ENCODE assay signal across 8 mouse cellular contexts in the genomic region with DNA sequence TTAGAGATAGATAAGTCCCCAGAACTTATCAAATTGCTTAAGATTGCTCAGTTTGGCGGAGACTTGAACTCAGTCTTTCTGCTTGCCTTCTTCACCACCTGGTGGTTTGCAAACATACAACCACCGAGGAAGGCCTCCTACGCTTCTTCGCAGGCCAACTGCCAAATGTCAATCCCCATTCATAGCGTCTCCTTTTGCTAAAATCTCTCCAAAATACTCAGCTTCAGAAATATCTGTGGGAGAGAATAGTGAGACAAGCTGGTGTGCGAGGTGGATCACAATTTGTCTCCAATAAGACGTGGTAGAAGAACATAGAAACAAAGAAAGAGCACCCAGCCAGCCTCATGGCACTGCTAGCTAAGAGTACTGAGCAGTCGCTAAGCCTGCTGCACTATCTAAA. TPM values are rescaled to one million over a fixed set of nuclear protein-coding genes. Genes with fewer than 3 reads are reported as not detected.
DNase-seq lines count a peak whose midpoint lies in the region; ATAC-seq lines count a peak whose summit lies in the region.

No protein-coding gene starts in this region.

- no peak for ATAC-seq in liver, embryonic 11.5 days (replicated peaks; ENCODE audit: low FRiP score)
- no peak for ATAC-seq in forebrain, embryonic 13.5 days
- no peak for ATAC-seq in neural tube, embryonic 12.5 days (ENCODE audit: low FRiP score, low read depth)
- ATAC-seq in monocyte, adult 5-6 weeks (replicated peaks; ENCODE audit: insufficient number of reproducible peaks, low FRiP score, low TSS enrichment, poor library complexity, severe bottlenecking) = no peak
- ATAC-seq in erythroblast, adult 5-6 weeks (replicated peaks; ENCODE audit: low FRiP score, poor library complexity, severe bottlenecking) = no peak

- H3K9ac ChIP-seq in liver, embryonic 11.5 days (ENCODE audit: low read depth, low read length) = no peak overlapping the region
- H3K9ac ChIP-seq in forebrain, embryonic 13.5 days = peak overlapping the region; percentile 74; the same call in 1 of the 2 replicates
- H3K9ac ChIP-seq in neural tube, embryonic 12.5 days = no peak overlapping the region

- no peaks in the 10 kb centered on the region for H3K36me3 ChIP-seq in liver, embryonic 11.5 days (ENCODE audit: control insufficient read depth, insufficient read depth, low read length)
- H3K36me3 ChIP-seq in forebrain, embryonic 13.5 days (ENCODE audit: poor library complexity, severe bottlenecking) = no peaks in the 10 kb centered on the region
- H3K36me3 ChIP-seq in neural tube, embryonic 12.5 days = no peaks in the 10 kb centered on the region

- no peak overlapping the region for H3K27ac ChIP-seq in liver, embryonic 11.5 days (ENCODE audit: low read depth, low read length)
- peak overlapping the region; percentile 82 for H3K27ac ChIP-seq in forebrain, embryonic 13.5 days
- H3K27ac ChIP-seq in neural tube, embryonic 12.5 days = no peak overlapping the region

- H3K4me1 ChIP-seq in liver, embryonic 11.5 days (replicated peaks; ENCODE audit: control insufficient read depth, insufficient read depth, low read length) = no peaks in the 10 kb centered on the region; the same call in 1 of the 2 replicates
- H3K4me1 ChIP-seq in forebrain, embryonic 13.5 days = peaks cover 11% of the 10 kb centered on the region
- peaks cover 16% of the 10 kb centered on the region for H3K4me1 ChIP-seq in neural tube, embryonic 12.5 days

- no peaks in the 10 kb centered on the region for H3K9me3 ChIP-seq in liver, embryonic 11.5 days (ENCODE audit: control insufficient read depth, low read length)
- H3K9me3 ChIP-seq in forebrain, embryonic 13.5 days (replicated peaks) = no peaks in the 10 kb centered on the region
- H3K9me3 ChIP-seq in neural tube, embryonic 12.5 days = no peaks in the 10 kb centered on the region

- peaks cover 73% of the 10 kb centered on the region for H3K27me3 ChIP-seq in liver, embryonic 11.5 days (replicated peaks; ENCODE audit: control insufficient read depth, insufficient read depth, low read length)
- H3K27me3 ChIP-seq in forebrain, embryonic 13.5 days = peaks cover 40% of the 10 kb centered on the region
- H3K27me3 ChIP-seq in neural tube, embryonic 12.5 days (replicated peaks) = peaks cover 38% of the 10 kb centered on the region

- H3K4me3 ChIP-seq in liver, embryonic 11.5 days (ENCODE audit: low read depth, low read length) = peak overlapping the region; percentile 49; the same call in 1 of the 2 replicates
- H3K4me3 ChIP-seq in forebrain, embryonic 13.5 days = peak overlapping the region; percentile 61
- peak overlapping the region; percentile 57 for H3K4me3 ChIP-seq in neural tube, embryonic 12.5 days

- H3K4me2 ChIP-seq in liver, embryonic 11.5 days = peak overlapping the region; percentile 71
- peak overlapping the region; percentile 84 for H3K4me2 ChIP-seq in forebrain, embryonic 13.5 days
- peak overlapping the region; percentile 90 for H3K4me2 ChIP-seq in neural tube, embryonic 12.5 days (replicated peaks)

- peak; percentile 29 for DNase-seq in liver, embryonic 11.5 days (ENCODE audit: low spot score)
- no peak for DNase-seq in liver
- peak; percentile 71 to 83 for DNase-seq in layer of hippocampus, adult 18-20 months (ENCODE audit: low spot score in 2 of 2)
- no peak for DNase-seq in gastrocnemius, adult 18-20 months (ENCODE audit: low spot score)

- WGBS in liver, embryonic 11.5 days = 49% methylated on average over 8 of the region's 8 CpGs
- whole genome bisulfite sequencing in forebrain, embryonic 13.5 days = 51% methylated on average over 8 of the region's 8 CpGs
- 49% methylated on average over 8 of the region's 8 CpGs for WGBS in neural tube, embryonic 12.5 days

RNA-seq across cellular contexts. Expression of a gene that starts 0.5 kb away (rescaled TPM):
- polyA plus RNA-seq in liver, embryonic 11.5 days (2014; fragmentation: Nextera tagmentation; extraction: Ambion mirVana) = 0.34 and 0.55 TPM in 2 replicates
- polyA plus RNA-seq in forebrain, embryonic 13.5 days (2015; fragmentation: Nextera tagmentation; extraction: Ambion mirVana) = 1.5 and 1.8 TPM in 2 replicates
- total RNA-seq in layer of hippocampus, adult 18-20 months (2021) = 1 to 10 TPM; 2.4 to 2.6 TPM
- polyA plus RNA-seq in neural tube, embryonic 12.5 days (2016; fragmentation: Nextera tagmentation; extraction: Ambion mirVana) = 2.1 and 2.9 TPM in 2 replicates
- under 1 TPM; 0.30 to 1.00 TPM for total RNA-seq in gastrocnemius, adult 18-20 months (2021)
- total RNA-seq in monocyte, adult 5-6 weeks (2017) = not detected in 3 replicates
- not detected in 2 replicates for total RNA-seq in erythroblast, adult 5-6 weeks (2015; ENCODE audit: low replicate concordance)
- not detected in 2 replicates for total RNA-seq in erythroblast, adult 5-6 weeks (2017; ENCODE audit: low replicate concordance)

RNA-seq across cellular contexts. Expression of a gene that starts 15.0 kb away (rescaled TPM):
- 48.4 and 54.6 TPM in 2 replicates for polyA plus RNA-seq in liver, embryonic 11.5 days (2014; fragmentation: Nextera tagmentation; extraction: Ambion mirVana)
- polyA plus RNA-seq in forebrain, embryonic 13.5 days (2015; fragmentation: Nextera tagmentation; extraction: Ambion mirVana) = 46.9 and 48.8 TPM in 2 replicates
- total RNA-seq in layer of hippocampus, adult 18-20 months (2021) = 10 to 100 TPM; 43.1 to 43.2 TPM
- polyA plus RNA-seq in neural tube, embryonic 12.5 days (2016; fragmentation: Nextera tagmentation; extraction: Ambion mirVana) = 50.3 and 56.0 TPM in 2 replicates
- 10 to 100 TPM; 12.9 to 15.2 TPM for total RNA-seq in gastrocnemius, adult 18-20 months (2021)
- 50.0 to 66.4 TPM (median 59.6 TPM) in 3 replicates for total RNA-seq in monocyte, adult 5-6 weeks (2017)
- 9.0 and 18.8 TPM in 2 replicates for total RNA-seq in erythroblast, adult 5-6 weeks (2015; ENCODE audit: low replicate concordance)
- total RNA-seq in erythroblast, adult 5-6 weeks (2017; ENCODE audit: low replicate concordance) = 8.7 and 13.4 TPM in 2 replicates

RNA-seq across cellular contexts. Expression of a gene that starts 36.3 kb away (rescaled TPM):
- polyA plus RNA-seq in liver, embryonic 11.5 days (2014; fragmentation: Nextera tagmentation; extraction: Ambion mirVana) = 26.5 and 26.7 TPM in 2 replicates
- 37.6 and 39.2 TPM in 2 replicates for polyA plus RNA-seq in forebrain, embryonic 13.5 days (2015; fragmentation: Nextera tagmentation; extraction: Ambion mirVana)
- total RNA-seq in layer of hippocampus, adult 18-20 months (2021) = 10 to 100 TPM; 36.0 to 42.9 TPM
- 65.0 and 69.5 TPM in 2 replicates for polyA plus RNA-seq in neural tube, embryonic 12.5 days (2016; fragmentation: Nextera tagmentation; extraction: Ambion mirVana)
- total RNA-seq in gastrocnemius, adult 18-20 months (2021) = 10 to 100 TPM in 1 of 2 experiments, 1 to 10 TPM in 1; 9.2 to 12.8 TPM
- total RNA-seq in monocyte, adult 5-6 weeks (2017) = 16.4 to 27.6 TPM (median 22.7 TPM) in 3 replicates
- total RNA-seq in erythroblast, adult 5-6 weeks (2015; ENCODE audit: low replicate concordance) = 9.6 and 12.3 TPM in 2 replicates
- 11.2 and 34.7 TPM in 2 replicates for total RNA-seq in erythroblast, adult 5-6 weeks (2017; ENCODE audit: low replicate concordance)

Comparison
In these comparisons a context has a peak if more than half of its experiments do, and no peak if none do; other contexts are left out.
1. DNase-seq: peak in liver, embryonic 11.5 days (single experiment) and layer of hippocampus, adult 18-20 months (2 of 2); none in liver (single experiment) and gastrocnemius, adult 18-20 months (single experiment).
2. Peak in every context shown above with its lines, with median percentiles within 50 percentile points of each other: H3K4me2 ChIP-seq and H3K4me3 ChIP-seq.